In the genomic region with DNA sequence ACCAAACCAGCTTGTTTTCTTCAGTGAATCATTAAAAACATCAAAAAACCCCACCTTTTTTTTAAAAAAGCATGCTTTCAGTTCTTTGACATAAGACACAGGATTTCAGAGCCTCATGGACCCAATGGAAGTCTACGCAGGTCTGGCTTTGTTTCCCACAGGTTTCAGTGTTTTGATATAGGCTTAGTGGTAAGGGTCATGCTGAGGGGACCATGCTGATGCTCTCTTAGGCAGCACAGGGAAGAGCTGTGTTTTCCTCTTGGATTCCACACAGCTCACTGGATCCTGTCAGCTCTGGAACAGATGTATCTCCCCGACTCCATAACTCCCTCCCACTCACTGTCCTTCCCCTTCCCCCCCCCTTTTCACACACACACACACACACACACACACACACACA, we compare ENCODE assay signal across 20 mouse cellular contexts.
"Had no signal": no experiment of that assay in that cellular context is flagged by ENCODE, and none has a peak within 500 bp of the region (broad histone marks: within the 10 kb centered on the region; RNA-seq: fewer than 3 reads in every experiment).

No protein-coding gene starts in this region.

- ATAC-seq: intestine, embryonic 16.5 days; liver, postnatal 0 days; lung, postnatal 0 days had no signal

- H3K27me3 ChIP-seq: limb, embryonic 12.5 days; limb, embryonic 15.5 days; midbrain, embryonic 12.5 days; neural tube, embryonic 12.5 days; stomach, embryonic 15.5 days had no signal

- H3K9me3 ChIP-seq: limb, embryonic 15.5 days; midbrain, embryonic 12.5 days; neural tube, embryonic 12.5 days; stomach, embryonic 15.5 days had no signal

- H3K4me1 ChIP-seq: limb, embryonic 15.5 days; neural tube, embryonic 12.5 days; stomach, embryonic 15.5 days had no signal

- H3K4me2 ChIP-seq: limb, embryonic 12.5 days; limb, embryonic 15.5 days; liver, embryonic 11.5 days; lung, embryonic 14.5 days; midbrain, embryonic 12.5 days; neural tube, embryonic 12.5 days; stomach, embryonic 15.5 days had no signal

- H3K9ac ChIP-seq: limb, embryonic 12.5 days; limb, embryonic 15.5 days; liver, embryonic 14.5 days; liver, postnatal 0 days; lung, embryonic 14.5 days; midbrain, embryonic 12.5 days; neural tube, embryonic 12.5 days; stomach, embryonic 15.5 days had no signal

- H3K27ac ChIP-seq: limb, embryonic 12.5 days; limb, embryonic 15.5 days; liver, embryonic 14.5 days; macrophage; midbrain, embryonic 12.5 days; neural tube, embryonic 12.5 days; stomach, embryonic 15.5 days had no signal

- H3K4me3 ChIP-seq: limb, embryonic 12.5 days; limb, embryonic 15.5 days; midbrain, embryonic 12.5 days; neural tube, embryonic 12.5 days; stomach, embryonic 15.5 days had no signal

- H3K36me3 ChIP-seq: limb, embryonic 12.5 days; limb, embryonic 15.5 days; midbrain, embryonic 12.5 days; neural tube, embryonic 12.5 days; stomach, embryonic 15.5 days had no signal

- DNase-seq: kidney, adult 2 months; kidney, postnatal 10 days; kidney, postnatal 4 days; left cerebral cortex, postnatal 4 days; liver, postnatal 0 days; lung, embryonic 14.5 days; retina, postnatal 1 day; right cerebral cortex, postnatal 25 days; spleen, adult 18-20 months; thymus, postnatal 25 days had no signal
